Comparison of ENCODE assay signal across 8 mouse cellular contexts in the genomic region with DNA sequence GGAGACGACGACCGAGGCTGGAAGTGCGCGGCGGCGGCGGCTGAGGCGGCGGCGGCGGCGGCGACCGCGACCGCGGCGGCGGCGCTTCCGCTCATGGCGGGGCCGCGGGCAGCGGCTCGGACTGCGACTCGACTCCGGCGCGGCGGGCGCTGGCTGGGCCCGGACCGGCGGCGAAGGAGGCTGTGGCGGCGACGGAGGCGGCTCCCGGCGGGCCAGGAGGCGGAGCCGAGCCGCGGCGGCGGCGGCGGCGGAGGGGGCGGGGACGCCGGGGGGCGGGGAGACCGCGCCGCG. TPM values are rescaled to one million over a fixed set of nuclear protein-coding genes. Genes with fewer than 3 reads are reported as not detected.
DNase-seq lines count a peak whose midpoint lies in the region; ATAC-seq lines count a peak whose summit lies in the region.

A gene (minus strand): TSS at position 77 of the 291 bp plus-strand sequence.

- no peak for ATAC-seq in kidney, embryonic 16.5 days (ENCODE audit: low FRiP score, low TSS enrichment)
- ATAC-seq in intestine, embryonic 15.5 days: no peak
- ATAC-seq in megakaryocyte-erythroid progenitor cell, adult 5-6 weeks (replicated peaks; ENCODE audit: low FRiP score, low TSS enrichment, poor library complexity, severe bottlenecking): no peak

- no peak for DNase-seq in kidney, postnatal 14 days
- no peak for DNase-seq in adrenal gland, postnatal 25 days
- no peak for DNase-seq in gastrocnemius, postnatal 14 days
- no peak for DNase-seq in cerebellum, adult 11-12 months
- no peak for DNase-seq in frontal cortex, postnatal 25 days (ENCODE audit: low spot score in 2 of 2)

- peaks cover 19% of the 10 kb centered on the region for H3K4me1 ChIP-seq in kidney, embryonic 16.5 days (ENCODE audit: insufficient read depth, low read length)
- peaks cover 18% of the 10 kb centered on the region for H3K4me1 ChIP-seq in intestine, embryonic 15.5 days (replicated peaks)

- H3K27me3 ChIP-seq in kidney, embryonic 16.5 days (ENCODE audit: insufficient read depth, low read length): no peaks in the 10 kb centered on the region
- H3K27me3 ChIP-seq in intestine, embryonic 15.5 days (replicated peaks): no peaks in the 10 kb centered on the region

- H3K9me3 ChIP-seq in kidney, embryonic 16.5 days (ENCODE audit: low read length): no peaks in the 10 kb centered on the region
- no peaks in the 10 kb centered on the region for H3K9me3 ChIP-seq in intestine, embryonic 15.5 days

- peak within 1 kb of the TSS; percentile 95 for H3K4me2 ChIP-seq in kidney, embryonic 16.5 days (replicated peaks; ENCODE audit: low read depth, low read length)
- H3K4me2 ChIP-seq in intestine, embryonic 15.5 days (replicated peaks): peak within 1 kb of the TSS; percentile 93

- intact Hi-C loops in gastrocnemius, postnatal 14 days (cut with DNase I; ENCODE audit: low total_unique reads): no loop called here

- no peaks in the 10 kb centered on the region for H3K36me3 ChIP-seq in kidney, embryonic 16.5 days (ENCODE audit: insufficient read depth, low read length)
- H3K36me3 ChIP-seq in intestine, embryonic 15.5 days: no peaks in the 10 kb centered on the region

- peak within 1 kb of the TSS; percentile 93 for H3K27ac ChIP-seq in kidney, embryonic 16.5 days (ENCODE audit: low read length)
- peak within 1 kb of the TSS; percentile 88 for H3K27ac ChIP-seq in intestine, embryonic 15.5 days

- H3K9ac ChIP-seq in kidney, embryonic 16.5 days (replicated peaks; ENCODE audit: low read length): peak within 1 kb of the TSS; percentile 95
- H3K9ac ChIP-seq in intestine, embryonic 15.5 days: peak within 1 kb of the TSS; percentile 71

- WGBS in kidney, embryonic 16.5 days: 2% methylated on average over 19 of the region's 61 CpGs
- WGBS in intestine, embryonic 15.5 days: 1% methylated on average over 14 of the region's 61 CpGs

- H3K4me3 ChIP-seq in kidney, embryonic 16.5 days (ENCODE audit: low read length): peak within 1 kb of the TSS; percentile 84
- peak within 1 kb of the TSS; percentile 79 for H3K4me3 ChIP-seq in intestine, embryonic 15.5 days (replicated peaks)

RNA-seq across cellular contexts. Expression of the gene that starts here (rescaled TPM):
- 20.2 and 23.7 TPM in 2 replicates for polyA plus RNA-seq in kidney, embryonic 16.5 days (2015; fragmentation: Nextera tagmentation; extraction: Ambion mirVana)
- total RNA-seq in adrenal gland, postnatal 25 days (2021): 44.5 and 49.6 TPM in 2 replicates
- total RNA-seq in gastrocnemius, postnatal 14 days (2021): 10 to 100 TPM; 15.7 to 19.2 TPM
- 12.6 and 14.6 TPM in 2 replicates for polyA plus RNA-seq in intestine, embryonic 15.5 days (2015; fragmentation: Nextera tagmentation; extraction: Ambion mirVana)
- 71.2 and 86.3 TPM in 2 replicates for total RNA-seq in megakaryocyte-erythroid progenitor cell, adult 5-6 weeks (2014; fragmentation: Nextera tagmentation)
- 43.1 and 71.8 TPM in 2 replicates for total RNA-seq in megakaryocyte-erythroid progenitor cell, adult 5-6 weeks (2017)
